Mouse (Mus musculus): ENCODE results near the gene Dnajb13. TPM values are rescaled to one million over a fixed set of nuclear protein-coding genes. Genes with fewer than 3 reads are reported as not detected.
A peak's percentile ranks its signal among the peaks of the same experiment; 100 is the strongest.

The Dnajb13 gene
- total and polyA plus RNA-seq, 2 experiments from 2014 or later: 3.2 to 4.3 TPM

- H3K4me1 ChIP-seq (ENCODE audit: insufficient read depth, low read length): no peaks in the 10 kb centered on the region
- H3K9me3 ChIP-seq (ENCODE audit: low read length): no peaks in the 10 kb centered on the region
- no peaks in the 10 kb centered on the region for H3K27me3 ChIP-seq (ENCODE audit: insufficient read depth, low read length)
- TF ChIP-seq CTCF (IDR thresholded peaks at IDR 0.05): 0 out of 2 replicates have a peak, but pooled peaks have one; percentile 4
- WGBS: 84% methylated on average over 3 of the region's 3 CpGs
- no peak overlapping the region for H3K27ac ChIP-seq (ENCODE audit: low read depth, low read length)
- ATAC-seq (ENCODE audit: low FRiP score) (no peak), DNase-seq (ENCODE audit: low spot score) (no peak)
- H3K36me3 ChIP-seq (ENCODE audit: insufficient read depth, low read length): no peaks in the 10 kb centered on the region
- H3K4me3 ChIP-seq (ENCODE audit: low read depth, low read length): no peak overlapping the region
- no peak overlapping the region for H3K4me2 ChIP-seq (ENCODE audit: low read depth, low read length, poor library complexity, severe bottlenecking)
- H3K9ac ChIP-seq (replicated peaks; ENCODE audit: low read length, poor library complexity, severe bottlenecking): no peak overlapping the region
Observed at GRCm38 (mm10) chr7:100522222-100522621, 7.5 kb upstream of the Dnajb13 start.

- TF ChIP-seq CTCF (IDR thresholded peaks at IDR 0.05): peak; percentile 94
- 18% methylated on average over 10 of the region's 10 CpGs for WGBS
- peak overlapping the region; percentile 24; the same call in 1 of the 2 replicates for H3K4me2 ChIP-seq (ENCODE audit: low read depth, low read length, poor library complexity, severe bottlenecking)
- no peaks in the 10 kb centered on the region for H3K9me3 ChIP-seq (ENCODE audit: low read length)
- no peaks in the 10 kb centered on the region for H3K36me3 ChIP-seq (ENCODE audit: insufficient read depth, low read length)
- no peak overlapping the region for H3K4me3 ChIP-seq (ENCODE audit: low read depth, low read length)
- no peaks in the 10 kb centered on the region for H3K4me1 ChIP-seq (ENCODE audit: insufficient read depth, low read length)
- no peak for ATAC-seq (ENCODE audit: low FRiP score)
- no peak overlapping the region for H3K9ac ChIP-seq (replicated peaks; ENCODE audit: low read length, poor library complexity, severe bottlenecking)
- DNase-seq (ENCODE audit: low spot score): peak; percentile 81
- H3K27ac ChIP-seq (ENCODE audit: low read depth, low read length): no peak overlapping the region
- no peaks in the 10 kb centered on the region for H3K27me3 ChIP-seq (ENCODE audit: insufficient read depth, low read length)
Observed at GRCm38 (mm10) chr7:100520663-100521285, 6.0 kb upstream of the Dnajb13 start.

- H3K9me3 ChIP-seq (ENCODE audit: low read length): no peaks in the 10 kb centered on the region
- DNase-seq (ENCODE audit: low spot score): no peak
- H3K36me3 ChIP-seq (ENCODE audit: insufficient read depth, low read length): no peaks in the 10 kb centered on the region
- ATAC-seq (ENCODE audit: low FRiP score): no peak
- TF ChIP-seq CTCF (IDR thresholded peaks at IDR 0.05): no peak
- no peak overlapping the region for H3K4me2 ChIP-seq (ENCODE audit: low read depth, low read length, poor library complexity, severe bottlenecking)
- no peaks in the 10 kb centered on the region for H3K4me1 ChIP-seq (ENCODE audit: insufficient read depth, low read length)
- no peaks in the 10 kb centered on the region for H3K27me3 ChIP-seq (ENCODE audit: insufficient read depth, low read length)
- H3K9ac ChIP-seq (replicated peaks; ENCODE audit: low read length, poor library complexity, severe bottlenecking): no peak overlapping the region
- no peak overlapping the region for H3K27ac ChIP-seq (ENCODE audit: low read depth, low read length)
- H3K4me3 ChIP-seq (ENCODE audit: low read depth, low read length): no peak overlapping the region
- WGBS: 73% methylated on average over 7 of the region's 7 CpGs
Observed at GRCm38 (mm10) chr7:100520204-100520603, 5.4 kb upstream of the Dnajb13 start.

- WGBS: 87% methylated on average over 8 of the region's 8 CpGs
- no peak for TF ChIP-seq CTCF (IDR thresholded peaks at IDR 0.05)
- no peaks in the 10 kb centered on the region for H3K36me3 ChIP-seq (ENCODE audit: insufficient read depth, low read length)
- ATAC-seq (ENCODE audit: low FRiP score): no peak
- no peak overlapping the region for H3K9ac ChIP-seq (replicated peaks; ENCODE audit: low read length, poor library complexity, severe bottlenecking)
- H3K4me3 ChIP-seq (ENCODE audit: low read depth, low read length): no peak overlapping the region
- H3K9me3 ChIP-seq (ENCODE audit: low read length): no peaks in the 10 kb centered on the region
- no peaks in the 10 kb centered on the region for H3K27me3 ChIP-seq (ENCODE audit: insufficient read depth, low read length)
- H3K27ac ChIP-seq (ENCODE audit: low read depth, low read length): no peak overlapping the region
- H3K4me1 ChIP-seq (ENCODE audit: insufficient read depth, low read length): no peaks in the 10 kb centered on the region
- no peak for DNase-seq (ENCODE audit: low spot score)
- H3K4me2 ChIP-seq (ENCODE audit: low read depth, low read length, poor library complexity, severe bottlenecking): no peak overlapping the region
Observed at GRCm38 (mm10) chr7:100511602-100512001, 3.2 kb downstream of the Dnajb13 start.

- H3K9ac ChIP-seq (replicated peaks; ENCODE audit: low read length, poor library complexity, severe bottlenecking): no peak overlapping the region
- H3K36me3 ChIP-seq (ENCODE audit: insufficient read depth, low read length): no peaks in the 10 kb centered on the region
- 78% methylated on average over 3 of the region's 3 CpGs for WGBS
- ATAC-seq (ENCODE audit: low FRiP score) (no peak), DNase-seq (ENCODE audit: low spot score) (no peak)
- H3K4me2 ChIP-seq (ENCODE audit: low read depth, low read length, poor library complexity, severe bottlenecking): no peak overlapping the region
- no peaks in the 10 kb centered on the region for H3K9me3 ChIP-seq (ENCODE audit: low read length)
- no peak for TF ChIP-seq CTCF (IDR thresholded peaks at IDR 0.05)
- H3K4me3 ChIP-seq (ENCODE audit: low read depth, low read length): no peak overlapping the region
- H3K4me1 ChIP-seq (ENCODE audit: insufficient read depth, low read length): no peaks in the 10 kb centered on the region
- H3K27ac ChIP-seq (ENCODE audit: low read depth, low read length): no peak overlapping the region
- H3K27me3 ChIP-seq (ENCODE audit: insufficient read depth, low read length): no peaks in the 10 kb centered on the region
Observed at GRCm38 (mm10) chr7:100508670-100509069, 6.1 kb downstream of the Dnajb13 start.

- H3K4me1 ChIP-seq (ENCODE audit: insufficient read depth, low read length): no peaks in the 10 kb centered on the region
- H3K9ac ChIP-seq (replicated peaks; ENCODE audit: low read length, poor library complexity, severe bottlenecking): no peak overlapping the region
- 77% methylated on average over 4 of the region's 4 CpGs for WGBS
- no peaks in the 10 kb centered on the region for H3K27me3 ChIP-seq (ENCODE audit: insufficient read depth, low read length)
- ATAC-seq (ENCODE audit: low FRiP score) (no peak), DNase-seq (ENCODE audit: low spot score) (no peak)
- H3K27ac ChIP-seq (ENCODE audit: low read depth, low read length): no peak overlapping the region
- no peak for TF ChIP-seq CTCF (IDR thresholded peaks at IDR 0.05)
- H3K9me3 ChIP-seq (ENCODE audit: low read length): no peaks in the 10 kb centered on the region
- H3K4me3 ChIP-seq (ENCODE audit: low read depth, low read length): no peak overlapping the region
- H3K4me2 ChIP-seq (ENCODE audit: low read depth, low read length, poor library complexity, severe bottlenecking): no peak overlapping the region
- H3K36me3 ChIP-seq (ENCODE audit: insufficient read depth, low read length): no peaks in the 10 kb centered on the region
Observed at GRCm38 (mm10) chr7:100506494-100506893, 8.3 kb downstream of the Dnajb13 start.

Measured in midbrain, postnatal 0 days (tissue).